Mouse (Mus musculus): ENCODE data around the gene Hoxa13.

Gene Hoxa13

DNA sequence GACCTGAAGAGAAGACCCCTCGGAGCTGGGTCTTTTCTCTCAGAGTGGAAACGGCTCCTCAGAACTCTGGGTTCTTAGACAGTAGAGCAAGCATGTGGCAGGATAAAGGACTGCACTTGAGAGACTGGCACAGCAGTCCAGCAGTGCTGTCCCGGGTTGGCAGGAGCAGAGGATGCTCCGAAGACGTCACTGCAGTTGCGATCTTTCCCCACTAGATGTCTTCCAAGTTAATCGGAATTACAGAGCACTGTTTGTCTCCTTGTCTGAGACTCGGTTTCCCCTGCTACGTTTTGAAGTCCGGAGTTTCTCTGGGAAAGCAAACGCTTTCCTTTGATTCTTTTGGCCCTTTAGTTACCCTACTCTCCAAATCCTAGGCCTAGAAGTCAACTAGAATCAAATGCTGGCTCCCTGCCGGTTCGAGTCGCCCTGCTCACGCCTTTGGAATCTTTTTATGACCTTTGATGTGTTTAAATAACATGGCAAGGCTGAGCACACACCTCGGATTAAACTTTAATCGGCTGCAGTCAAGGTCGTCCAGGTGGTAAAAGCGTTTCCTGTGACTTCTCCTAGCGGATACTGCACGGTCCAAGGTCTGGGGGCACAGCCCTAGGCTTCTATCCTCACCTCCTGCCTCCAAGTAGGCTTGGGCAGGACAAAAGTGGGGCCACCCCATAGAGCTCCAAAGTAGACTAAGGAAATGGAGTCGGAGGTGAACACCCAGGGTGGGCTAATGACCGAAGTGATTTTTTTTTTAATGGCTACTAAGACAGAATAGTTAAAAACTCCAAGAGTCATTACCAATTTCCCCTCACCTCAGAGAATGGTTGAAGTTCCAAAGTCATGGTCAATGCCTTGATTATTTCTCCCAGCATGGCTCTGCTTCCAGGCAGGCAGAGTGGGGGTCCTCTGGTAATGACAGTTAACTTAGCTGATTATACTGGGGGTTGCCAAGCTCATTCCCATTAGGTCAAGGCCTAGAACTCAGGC, 10.1 kb upstream of the Hoxa13 start:
- DNase-seq (ENCODE audit: low spot score): no peak

DNA sequence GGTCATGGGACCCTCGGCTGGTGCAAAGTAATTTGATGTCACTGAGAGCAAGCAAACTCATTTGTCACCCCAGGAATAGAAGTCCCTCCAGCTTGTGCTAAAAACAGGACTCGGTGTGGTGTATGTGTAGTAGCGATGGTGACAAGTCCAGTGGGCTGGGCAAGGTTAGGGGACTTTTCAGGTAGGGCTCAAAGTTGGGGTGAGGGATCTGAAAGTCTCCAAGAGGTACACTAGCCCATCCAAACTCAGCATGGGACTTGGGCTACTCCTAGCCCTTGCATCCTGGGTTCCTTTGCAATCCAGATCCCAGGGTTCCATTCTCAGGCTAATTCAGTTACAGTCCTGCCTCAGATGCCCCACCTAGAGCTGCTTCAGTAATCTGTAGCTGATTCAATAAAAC, 8.1 kb upstream of the Hoxa13 start:
- DNase-seq (ENCODE audit: low spot score): no peak

DNA sequence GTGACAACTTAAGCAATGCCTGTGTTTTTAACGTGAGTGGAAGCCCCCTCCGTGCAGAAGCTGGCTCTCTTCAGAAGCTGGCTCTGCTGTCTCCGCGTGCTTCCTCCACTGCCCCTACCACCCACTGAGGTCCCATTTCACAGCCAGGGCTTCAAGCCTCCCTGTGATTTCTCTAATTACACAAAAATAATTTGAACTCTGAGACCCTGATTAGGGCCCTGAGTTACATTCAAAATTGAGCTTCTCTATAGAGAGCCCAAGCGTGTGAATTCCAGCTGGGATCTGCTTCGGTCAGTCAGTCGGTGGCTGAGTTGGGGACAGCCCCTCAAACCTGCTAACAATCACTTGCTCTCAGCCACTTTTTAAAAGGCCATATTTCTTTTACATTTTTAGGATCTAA, 7.7 kb upstream of the Hoxa13 start:
- DNase-seq (ENCODE audit: low spot score): no peak

DNA sequence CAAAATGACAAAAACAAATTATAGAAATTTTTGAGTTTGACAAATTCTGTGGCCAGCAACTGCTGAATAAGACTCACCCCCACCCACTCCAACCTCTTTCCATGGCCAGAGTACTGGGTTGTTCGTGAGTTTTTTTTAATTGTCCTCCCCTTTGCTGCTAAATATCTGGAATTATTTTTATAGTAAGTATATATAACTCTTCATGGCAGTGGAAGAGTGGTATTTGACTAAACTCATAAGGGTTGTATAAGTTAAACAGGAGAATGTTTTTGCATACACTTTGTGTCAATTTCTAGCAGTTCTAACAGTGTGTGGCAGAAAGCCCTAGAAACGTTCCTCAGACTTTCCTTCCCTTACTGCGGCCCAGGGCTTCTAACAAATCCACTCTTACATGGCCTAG, 7.0 kb upstream of the Hoxa13 start:
- DNase-seq (ENCODE audit: low spot score): no peak

DNA sequence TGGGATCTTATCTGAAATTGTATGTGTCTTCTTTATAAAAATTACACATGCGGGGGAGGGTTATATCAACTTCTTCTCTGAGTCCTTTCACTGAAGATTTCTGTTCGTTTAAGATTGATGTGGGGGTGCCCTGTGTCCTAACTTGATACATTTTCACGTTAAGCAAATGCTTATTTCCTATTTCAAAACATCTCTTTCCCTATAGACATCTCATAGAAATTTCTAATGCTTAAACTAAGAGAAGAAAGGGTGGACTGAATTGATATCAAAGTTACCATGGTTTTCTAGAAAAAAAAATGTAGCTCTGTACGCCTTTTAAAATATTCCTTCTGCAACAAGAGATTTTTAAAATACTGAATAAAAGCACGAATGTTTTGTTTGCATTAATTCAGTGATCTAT, 6.5 kb upstream of the Hoxa13 start:
- DNase-seq (ENCODE audit: low spot score): no peak

DNA sequence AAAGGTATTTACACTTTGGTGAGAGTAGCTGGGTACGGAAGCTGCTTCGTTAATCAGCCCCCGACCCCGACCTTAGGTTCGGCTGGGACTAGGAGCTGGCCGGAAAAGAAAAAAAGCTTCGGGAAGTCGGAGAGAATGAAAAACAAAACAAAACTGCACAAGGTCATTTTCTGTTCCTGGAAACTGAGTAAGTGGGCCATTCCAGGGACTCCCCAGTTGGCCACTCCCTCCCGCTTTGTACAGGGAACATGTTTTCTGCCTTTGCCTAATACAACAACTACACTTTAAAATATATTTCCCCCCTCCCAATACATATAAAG, 5.9 kb upstream of the Hoxa13 start:
- DNase-seq (ENCODE audit: low spot score): no peak

DNA sequence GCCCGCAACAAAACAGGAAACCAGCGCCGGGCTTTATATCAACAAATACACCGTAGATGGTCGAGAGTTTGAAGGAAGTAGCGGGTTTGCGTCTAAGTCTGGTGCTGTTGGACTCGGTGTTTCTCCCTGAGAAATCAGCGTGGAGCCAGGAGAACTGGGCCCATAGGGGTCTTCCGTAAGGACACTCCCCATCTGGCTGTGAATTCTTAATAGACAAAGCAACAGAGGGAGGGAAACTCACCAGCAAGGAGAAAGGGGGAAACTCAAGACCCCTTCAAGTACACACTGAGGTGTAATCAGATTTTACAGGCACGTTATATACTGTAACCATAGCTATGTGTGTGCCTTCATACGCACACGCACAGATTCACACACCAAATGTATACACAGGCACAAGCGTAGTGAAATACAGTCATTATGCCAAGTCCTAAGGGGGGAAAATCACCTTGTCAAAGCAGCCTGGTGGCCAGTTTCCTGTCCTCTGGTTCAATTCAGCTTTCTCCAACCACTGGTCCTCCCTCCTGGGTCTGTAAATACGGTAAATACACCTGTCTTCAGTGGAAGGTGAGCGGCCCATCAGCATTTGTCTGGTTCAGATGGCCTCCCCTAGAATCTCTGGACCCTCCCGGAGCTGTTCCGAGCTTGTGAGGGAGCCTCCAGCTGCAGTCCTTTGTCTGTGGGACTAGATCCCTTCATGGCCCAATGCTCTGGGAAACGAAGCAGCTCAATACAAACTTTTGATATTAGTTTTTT, 5.4 kb upstream of the Hoxa13 start:
- DNase-seq (ENCODE audit: low spot score): no peak

DNA sequence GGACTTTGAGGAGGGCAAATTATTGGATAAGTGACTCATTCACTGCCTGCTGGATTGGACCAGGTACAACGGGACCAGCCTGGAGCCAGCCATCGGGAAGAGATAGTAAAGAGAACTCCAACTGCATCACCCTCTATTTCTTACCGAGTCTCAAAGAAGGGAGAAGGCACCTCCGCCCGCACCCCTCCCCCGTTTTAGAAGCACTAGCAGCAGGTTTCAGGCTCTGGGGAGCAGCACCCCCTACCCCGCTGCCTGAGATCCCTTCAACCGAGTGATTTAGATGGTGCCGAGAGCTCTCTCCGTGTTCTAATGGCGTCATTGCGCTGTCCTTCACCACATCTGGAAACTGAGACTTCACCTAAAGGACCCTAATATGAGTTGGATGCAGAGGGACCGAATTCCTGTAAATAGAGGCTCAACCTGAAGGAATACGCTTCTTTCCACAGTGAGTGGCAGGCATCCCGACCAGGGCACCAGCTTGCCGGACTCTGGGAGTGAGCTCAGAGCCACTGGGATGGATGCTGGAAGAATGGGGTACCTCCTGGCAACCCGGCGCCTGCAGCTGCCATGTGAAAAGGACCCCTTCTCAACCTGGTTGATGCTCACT, 4.7 kb upstream of the Hoxa13 start:
- no peak for DNase-seq (ENCODE audit: low spot score)

DNA sequence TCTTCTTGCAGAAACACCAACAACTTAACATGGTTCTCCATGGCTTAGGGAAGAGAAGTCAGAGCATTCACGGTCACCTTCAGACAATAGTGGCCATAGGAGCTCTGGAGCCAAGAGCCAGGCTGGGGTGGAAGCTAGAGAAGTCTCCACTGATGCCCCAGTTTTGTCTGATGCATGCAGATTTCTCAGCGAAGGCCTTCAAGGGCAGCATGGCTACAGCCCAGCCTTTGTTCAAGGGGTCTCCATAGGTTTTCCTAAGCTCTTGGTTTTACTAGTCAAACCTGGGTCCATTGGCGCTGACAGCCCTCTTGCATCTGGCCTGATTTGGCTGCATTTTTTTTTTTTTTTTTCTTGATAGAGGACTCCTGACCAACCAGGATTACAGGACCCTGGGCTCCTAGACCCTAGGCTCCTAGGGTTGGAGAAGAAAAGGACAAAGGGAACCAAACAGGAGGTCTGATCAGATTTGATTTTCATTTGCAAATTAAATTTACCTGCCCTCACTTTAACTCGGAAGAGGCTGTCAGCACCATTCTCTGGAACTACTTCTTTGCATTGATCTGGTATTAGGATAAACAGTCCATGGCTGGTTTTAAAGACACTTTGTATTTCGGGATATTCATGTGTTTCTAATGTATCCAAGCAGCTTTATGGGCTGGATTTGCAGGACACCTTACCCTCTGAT, 3.6 kb upstream of the Hoxa13 start:
- DNase-seq (ENCODE audit: low spot score): no peak

DNA sequence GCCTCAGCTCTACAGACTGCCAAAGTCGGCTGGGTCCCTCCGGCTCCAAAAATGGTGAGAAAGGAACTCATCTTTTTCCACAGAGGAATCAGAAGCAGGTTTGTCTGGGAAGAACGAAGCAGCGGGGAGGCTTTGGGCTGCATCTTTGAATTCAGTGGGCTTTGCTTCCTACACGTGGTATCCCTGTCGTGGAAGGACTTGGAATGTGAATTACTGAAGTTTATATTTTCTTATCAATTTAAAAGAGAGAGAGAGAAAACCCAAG, 2.6 kb upstream of the Hoxa13 start:
- DNase-seq (ENCODE audit: low spot score): no peak

DNA sequence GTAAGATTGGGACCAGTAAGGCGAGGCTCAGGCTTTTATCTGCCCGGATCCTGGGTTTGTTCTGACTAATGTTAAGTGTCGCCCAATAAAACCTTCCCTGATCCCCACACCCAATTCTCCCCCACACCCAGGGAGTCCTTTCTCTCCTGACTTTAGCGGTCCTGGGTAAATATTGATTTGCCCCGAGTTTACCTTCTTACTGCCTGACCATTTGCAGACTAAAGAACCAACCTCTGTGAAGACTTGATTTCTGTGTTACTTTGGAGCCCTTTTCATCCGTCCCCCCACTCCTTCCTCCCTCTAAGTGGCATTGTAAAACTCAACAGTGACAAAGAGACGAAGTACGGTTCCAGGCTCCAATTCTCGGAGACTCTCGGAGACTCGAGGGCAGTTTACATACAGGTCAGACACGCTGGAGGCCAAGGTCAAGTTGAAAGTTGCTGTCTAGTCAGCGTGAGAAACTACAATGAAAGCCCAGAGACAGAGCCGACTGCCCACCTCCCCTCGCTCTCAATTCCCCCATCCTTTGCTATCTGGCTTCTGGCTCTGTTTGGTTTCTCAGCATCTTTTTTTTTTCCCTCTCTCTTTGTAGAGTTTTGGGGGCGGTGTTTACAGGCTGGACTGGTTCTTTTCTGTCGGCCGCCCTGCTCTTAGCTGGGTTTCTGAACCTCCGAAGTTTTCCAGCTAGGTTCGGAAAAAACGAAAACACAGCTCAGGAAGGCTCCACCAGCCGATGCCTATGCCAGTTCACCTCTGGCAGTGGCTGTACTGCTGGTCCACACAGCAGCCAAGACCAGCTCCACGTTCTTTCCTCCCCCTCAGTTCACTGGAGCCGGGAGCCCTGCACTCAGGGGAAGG, 2.0 kb upstream of the Hoxa13 start:
- DNase-seq (ENCODE audit: low spot score): no peak

DNA sequence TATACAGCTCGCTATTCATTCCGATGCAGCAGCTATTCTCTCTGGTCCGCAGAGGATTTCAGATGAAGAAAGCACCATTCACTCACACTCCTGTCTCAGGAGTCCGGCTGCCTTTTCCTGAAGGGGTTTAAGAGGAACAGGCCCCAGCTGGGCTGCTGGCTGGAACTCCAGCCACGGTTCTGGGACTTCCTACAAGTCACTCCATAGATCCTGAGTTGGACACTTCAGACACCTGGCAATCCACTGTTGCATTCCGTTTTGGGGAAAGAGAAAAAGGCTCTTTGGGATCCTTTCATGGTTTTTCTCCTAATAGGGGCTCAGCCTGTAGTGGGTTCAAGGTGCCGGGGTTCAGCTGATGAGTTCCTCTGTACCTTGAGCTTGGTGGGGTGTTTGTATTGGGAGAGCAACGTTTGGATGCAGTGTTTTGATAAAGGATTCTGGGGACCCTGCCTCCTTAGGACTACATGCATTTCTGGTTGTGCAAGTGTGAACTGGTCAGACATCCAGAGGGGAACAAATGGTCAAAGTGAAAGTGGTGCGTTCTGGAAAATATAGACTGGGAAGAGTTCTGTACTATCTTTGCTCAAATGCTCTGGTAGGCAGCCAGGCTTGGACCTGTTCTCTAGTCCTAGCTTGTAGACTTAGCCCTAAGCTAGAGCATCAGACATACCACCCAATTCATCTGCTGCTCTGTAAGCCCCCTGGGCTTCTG, 1.2 kb upstream of the Hoxa13 start:
- no peak for DNase-seq (ENCODE audit: low spot score)

DNA sequence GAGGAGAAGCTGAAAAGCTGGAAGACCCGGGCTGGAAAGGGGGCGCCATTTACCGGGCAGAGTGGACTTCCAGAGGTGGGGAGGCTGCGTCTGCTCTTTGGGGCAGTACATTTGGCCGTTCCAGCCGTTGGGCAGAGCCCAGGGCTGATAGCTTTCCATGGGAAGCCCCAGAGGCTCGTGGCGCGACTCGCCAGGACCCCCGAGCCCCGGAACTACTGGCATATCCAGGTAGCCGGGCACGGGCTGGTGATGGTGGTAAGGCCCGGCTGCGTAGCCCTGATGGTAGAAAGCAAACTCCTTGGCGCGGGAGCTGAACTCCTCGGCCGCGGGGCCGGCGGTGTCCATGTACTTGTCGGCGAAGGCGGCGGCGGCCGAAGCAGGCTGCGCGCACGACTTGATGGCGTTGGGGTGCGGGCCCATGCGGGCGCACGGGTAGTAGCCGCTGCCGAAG, 844 bp downstream of the Hoxa13 start:
- no peak for DNase-seq (ENCODE audit: low spot score)

DNA sequence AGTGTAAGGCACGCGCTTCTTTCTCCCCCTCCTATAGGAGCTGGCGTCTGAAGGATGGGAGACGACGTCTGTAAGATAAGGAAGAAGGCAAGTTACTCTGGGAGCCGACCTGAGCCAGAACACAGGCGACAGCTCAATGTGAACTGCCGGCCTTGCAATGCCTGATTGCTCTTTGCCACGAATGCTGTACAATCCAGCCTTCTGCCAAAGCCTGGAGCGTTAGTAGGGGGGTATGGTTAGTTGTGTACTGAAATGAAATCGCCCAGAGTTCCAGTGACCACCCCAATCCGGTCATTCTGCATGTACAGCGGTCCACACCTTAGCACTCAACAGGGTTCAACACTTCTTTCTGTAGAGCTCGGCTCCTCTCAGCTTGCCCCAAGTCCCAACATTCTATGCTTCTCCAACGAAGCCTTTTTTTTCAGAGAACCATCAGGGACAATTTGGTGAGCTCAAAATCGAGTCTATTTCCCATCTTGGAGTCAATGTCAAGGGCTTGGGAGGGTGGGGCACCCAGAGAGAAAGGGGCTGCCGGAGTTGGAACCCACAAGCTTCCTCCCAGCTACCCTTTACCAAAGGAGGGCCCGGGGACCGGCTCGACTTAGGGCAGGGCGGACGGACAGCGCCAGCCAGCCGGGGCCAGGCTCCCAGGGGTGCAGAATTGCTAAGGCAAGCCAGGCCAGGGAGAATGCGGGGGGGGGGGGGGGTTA, 1.4 kb downstream of the Hoxa13 start:
- no peak for DNase-seq (ENCODE audit: low spot score)

DNA sequence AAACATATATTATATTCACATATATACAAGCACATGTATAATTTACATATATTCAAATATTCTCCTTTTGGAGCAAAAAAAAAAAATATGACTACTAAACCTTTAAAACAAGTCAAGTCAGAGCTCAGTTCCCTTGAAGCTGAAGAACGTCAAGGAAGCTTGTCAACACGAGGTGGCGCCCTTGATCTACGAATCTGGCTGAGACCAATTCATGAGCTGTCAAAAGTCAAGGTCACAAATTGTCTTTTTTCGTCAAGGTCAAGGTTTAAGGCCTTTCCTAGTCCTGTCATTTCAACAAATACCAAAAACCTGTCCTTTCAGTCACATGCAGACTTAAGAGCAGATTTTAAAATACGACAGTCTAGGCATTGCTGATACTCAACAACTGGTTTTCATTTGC, 3.7 kb downstream of the Hoxa13 start:
- DNase-seq (ENCODE audit: low spot score): no peak

DNA sequence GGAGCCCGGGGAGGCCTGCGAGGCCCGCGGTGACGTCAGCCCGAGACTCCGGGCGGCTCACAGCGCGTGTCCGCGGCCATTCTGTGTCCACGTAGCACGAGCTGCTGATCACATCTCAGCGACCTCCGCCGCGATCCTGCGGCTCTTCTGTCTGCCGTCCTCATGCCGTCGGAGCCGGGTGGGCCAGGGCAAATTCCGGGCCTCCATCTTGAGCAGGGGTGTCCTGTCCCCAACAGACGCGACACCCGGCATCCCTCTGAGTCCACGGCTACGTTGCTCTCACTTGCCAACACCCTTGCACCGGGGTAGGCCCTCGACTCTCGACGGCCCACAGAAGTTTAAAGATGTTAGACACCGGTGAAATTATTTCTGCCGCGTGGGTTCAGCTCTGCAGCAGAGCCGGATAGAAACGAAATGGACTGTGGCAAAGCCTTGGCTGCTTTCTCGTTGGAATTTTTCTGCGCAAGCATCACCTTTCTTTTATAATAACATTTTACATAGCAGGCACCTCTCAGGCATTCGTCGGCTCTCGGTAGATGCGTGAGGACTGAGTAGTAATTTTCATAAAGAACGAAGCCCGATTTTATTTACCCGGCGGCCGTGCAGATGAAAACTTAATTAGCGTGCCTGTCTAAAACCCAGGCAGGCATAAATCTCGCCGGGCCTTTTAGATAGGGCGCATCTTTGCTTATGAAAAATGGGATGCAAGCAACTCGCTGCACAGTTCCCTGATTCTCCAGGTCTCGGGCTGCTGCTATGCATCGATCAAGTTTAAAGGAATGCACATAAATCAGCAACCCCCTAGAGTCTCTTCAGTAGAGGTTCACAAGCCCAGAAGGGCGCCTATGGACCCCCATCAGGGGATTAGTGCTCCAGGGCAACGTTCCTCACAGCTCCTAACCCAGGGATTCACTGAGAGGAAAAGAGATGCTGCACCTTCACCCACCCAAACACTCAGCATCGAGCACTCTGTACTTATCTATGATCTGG, 6.9 kb downstream of the Hoxa13 start:
- DNase-seq (ENCODE audit: low spot score): peak; percentile 16

DNA sequence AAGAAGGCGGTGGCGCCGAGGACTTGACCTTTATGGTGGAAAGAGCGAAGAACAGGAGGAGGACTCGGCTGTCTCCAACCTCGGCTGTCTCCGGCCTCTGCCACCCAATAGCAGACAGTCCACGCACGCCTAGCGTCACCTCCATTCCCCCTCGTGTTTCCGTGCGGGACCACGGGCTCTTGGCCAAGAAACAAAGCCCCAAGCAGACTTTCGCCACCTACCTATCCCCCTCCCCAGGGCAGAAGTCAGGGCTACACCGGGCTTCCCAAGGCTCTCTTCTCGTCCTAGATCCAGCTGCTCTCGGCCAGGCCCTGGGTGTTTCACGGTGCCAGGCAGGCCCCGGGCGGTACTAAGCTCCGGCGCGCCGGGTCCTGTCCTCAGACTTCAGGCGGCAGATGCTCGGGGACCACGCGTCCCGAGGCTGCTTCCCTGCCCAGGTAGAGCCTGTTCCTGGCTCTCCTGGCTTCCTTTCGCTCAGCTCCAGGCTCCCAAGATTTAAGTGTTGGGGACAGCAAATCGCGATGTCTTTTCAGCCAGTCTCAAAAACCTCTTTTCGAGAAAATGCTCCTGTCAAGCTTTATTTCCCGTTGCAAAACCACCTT, 7.8 kb downstream of the Hoxa13 start:
- DNase-seq (ENCODE audit: low spot score): peak; percentile 14

DNA sequence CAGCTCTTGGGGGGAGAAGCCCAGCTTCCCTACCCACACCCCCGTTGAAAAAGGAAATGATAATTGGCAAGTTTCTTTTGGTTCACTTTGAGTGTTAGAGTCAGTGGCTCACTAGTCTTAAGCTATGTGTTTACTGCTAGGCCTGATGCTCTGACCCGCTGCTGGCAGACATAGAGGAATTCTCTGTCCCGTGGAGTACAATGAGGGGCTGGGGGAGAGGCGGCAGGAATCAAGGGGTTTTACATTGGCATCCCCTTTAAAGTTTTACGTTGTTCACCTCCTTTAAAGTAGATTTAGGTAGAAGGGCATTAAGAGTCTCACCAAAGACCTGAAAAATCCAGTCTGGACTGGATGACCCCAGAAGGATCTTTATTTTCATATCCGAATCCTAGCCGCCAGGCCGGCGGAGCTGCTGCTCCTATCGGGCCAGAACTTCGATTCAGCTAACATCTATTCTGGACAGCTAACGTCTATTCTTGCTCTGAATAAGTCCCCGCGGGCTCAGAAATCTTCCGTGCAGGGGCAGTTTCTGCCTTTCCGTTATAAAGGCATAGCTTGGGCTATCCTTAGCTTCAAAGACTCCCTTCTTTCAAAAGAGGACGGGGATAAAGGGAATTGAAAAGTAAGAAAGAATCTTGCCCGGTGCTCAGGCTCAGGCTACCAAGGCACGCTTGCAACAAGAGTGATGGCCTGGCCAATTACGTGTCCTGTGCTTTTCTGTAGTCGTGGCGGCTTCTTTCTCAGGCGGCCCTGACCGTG, 8.5 kb downstream of the Hoxa13 start:
- peak; percentile 8 for DNase-seq (ENCODE audit: low spot score)
